Mouse (Mus musculus) small intestine, adult 2 months (tissue): ENCODE measurements at regions not wholly inside any gene's neighbourhood (a gene's known extent, or its start where the extent isn't known, plus 50 kb on each side); places are given as distances from the start of the nearest gene placed in this dataset.

ENCODE experiments used
- CTCF ChIP-seq: fragments of 200-500 bp; IDR thresholded peaks from 2 replicates; pipeline ENCODE4 v1.5.1; 2012; ENCODE audit warnings: low read depth, mild to moderate bottlenecking, control low read depth, inconsistent platforms, low read length, moderate library complexity, mixed read lengths; ENCODE audit not compliant: insufficient replicate concordance, insufficient read length; ENCODE audit errors: extremely low read depth
- POLR2A ChIP-seq: fragments of 200-500 bp; IDR thresholded peaks from 2 replicates; pipeline ENCODE4 v1.6.1; 2012; ENCODE audit warnings: low read depth, mild to moderate bottlenecking, control low read depth, inconsistent platforms, low read length, moderate library complexity

DNA sequence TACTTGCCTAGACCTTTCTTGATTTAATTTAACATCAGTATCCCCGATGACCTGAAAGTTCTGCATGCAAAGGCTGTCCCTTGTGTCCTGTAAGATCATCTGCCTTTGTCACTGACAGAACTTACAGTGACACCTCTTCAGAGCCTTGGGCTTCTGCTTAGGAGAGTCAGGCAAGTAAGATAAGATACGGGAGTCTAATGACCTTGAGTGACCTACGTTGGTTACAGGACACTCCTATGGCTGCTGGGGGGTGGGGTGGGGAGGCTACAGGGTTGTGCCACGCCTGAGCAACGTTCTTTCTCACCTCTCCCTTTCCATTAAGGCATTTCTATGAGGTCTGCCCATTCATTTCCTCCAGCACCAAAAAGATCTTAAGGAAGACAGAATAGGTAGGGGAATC lies 69.1 kb upstream of the Gadl1 start:
- no peak for TF ChIP-seq POLR2A
- TF ChIP-seq CTCF, result no peak
